Mouse (Mus musculus): ENCODE measurements around the gene Slc38a2.

Gene Slc38a2

DNA sequence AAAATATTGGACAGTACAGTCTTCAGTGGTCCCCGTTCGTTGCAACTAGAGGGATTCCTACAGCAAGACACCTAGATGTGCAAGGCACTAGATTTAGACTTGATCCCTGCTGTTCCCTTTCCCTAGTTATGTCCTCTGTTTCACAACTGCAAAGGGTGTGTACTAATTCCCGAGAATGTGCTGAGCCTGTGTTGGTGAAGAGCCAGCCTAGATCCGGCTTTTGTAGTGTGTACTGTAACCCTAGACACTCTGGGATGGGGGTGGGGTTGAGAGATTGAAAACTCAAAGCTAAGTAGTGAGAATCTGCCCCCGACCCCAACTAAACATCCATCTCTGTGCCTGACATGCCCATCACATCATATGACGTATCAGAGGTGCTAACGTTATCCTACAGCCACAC is 18.9 kb upstream of the Slc38a2 start:
- DNase-seq (ENCODE audit: low spot score): no peak

- no peak for DNase-seq (ENCODE audit: low spot score)
Observed at GRCm38 (mm10) chr15:96717181-96717580, 17.7 kb upstream of the Slc38a2 start.

DNA sequence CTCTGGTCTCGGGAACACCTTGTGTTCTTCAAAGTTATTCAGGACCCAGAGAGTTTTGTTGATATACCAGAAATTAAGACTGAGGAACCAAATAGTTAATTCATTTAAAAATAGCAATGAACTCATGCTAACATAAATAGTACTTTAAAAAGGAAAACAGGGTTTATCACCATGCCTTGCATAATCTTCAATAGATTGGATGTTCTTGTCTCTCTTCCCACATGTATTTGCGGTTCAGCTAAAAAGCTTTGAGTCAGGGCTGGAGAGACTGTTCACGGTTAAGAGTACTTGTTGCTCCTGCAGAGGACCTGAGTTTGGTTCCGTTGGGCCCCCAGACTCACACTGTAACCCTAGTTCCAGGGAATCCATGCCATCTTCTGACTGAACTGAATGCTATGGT is 16.8 kb upstream of the Slc38a2 start:
- DNase-seq (ENCODE audit: low spot score): no peak

DNA sequence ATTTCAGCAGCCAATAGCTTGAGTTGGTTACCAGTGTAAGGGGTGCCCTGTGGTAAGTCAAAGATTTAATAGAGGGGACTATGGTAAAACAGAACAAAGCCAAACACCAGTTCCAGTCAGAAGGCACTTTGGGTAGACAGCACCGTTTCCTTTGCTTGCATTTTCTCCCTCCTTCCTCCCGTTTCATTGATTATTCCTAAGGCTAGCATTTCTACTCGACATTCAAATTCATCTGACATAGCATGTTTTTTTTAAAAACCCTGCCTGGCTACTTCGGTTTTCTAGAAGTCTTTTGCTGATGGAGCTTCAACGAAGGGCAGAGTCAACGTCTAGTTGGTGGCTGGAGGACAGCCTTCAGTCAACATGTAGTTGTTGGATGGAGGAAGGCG is 16.2 kb upstream of the Slc38a2 start:
- DNase-seq (ENCODE audit: low spot score): no peak

GRCm38 (mm10) chr15:96715079-96715691 is 15.7 kb upstream of the Slc38a2 start:
- no peak for DNase-seq (ENCODE audit: low spot score)

- no peak for DNase-seq (ENCODE audit: low spot score)
Observed at GRCm38 (mm10) chr15:96714676-96715016, 15.1 kb upstream of the Slc38a2 start.

DNA sequence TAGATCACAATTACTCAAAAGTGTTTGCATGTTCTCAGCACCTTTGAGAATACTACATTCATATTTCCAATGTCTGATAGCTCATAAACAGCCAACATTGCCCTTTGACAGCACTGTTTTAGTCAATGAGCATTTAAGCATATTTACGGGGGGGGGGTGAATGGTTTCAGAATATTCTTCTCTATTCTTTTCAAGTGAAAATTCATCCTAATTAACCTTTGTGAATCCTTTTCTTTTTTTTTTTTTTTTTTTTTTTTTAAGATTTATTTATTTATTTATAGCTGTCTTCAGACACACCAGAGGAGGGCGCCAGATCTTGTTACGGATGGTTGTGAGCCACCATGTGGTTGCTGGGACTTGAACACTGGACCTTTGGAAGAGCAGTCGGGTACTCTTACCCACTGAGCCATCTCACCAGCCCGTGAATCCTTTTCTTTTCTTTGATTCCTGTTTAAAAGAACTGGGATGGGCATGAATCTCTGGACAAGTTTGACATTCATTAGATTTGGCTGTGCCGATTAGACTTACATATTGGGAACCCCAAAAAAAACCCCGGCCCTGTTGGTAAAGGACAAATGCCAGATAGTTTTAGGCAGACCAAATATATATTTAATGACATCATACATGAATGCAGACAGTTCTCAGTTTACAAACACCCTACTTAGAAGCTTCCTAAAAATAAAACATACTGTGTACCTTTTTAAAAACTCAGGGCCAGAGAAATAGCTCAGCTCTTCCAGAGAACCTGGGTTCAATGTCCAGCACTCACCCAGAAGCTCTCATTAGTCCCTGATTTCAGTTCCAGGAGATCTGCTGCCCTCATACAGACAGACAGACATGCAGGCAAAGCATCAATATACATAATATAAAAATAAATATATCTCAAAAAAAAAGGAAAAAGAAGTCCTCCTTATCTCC is 14.5 kb upstream of the Slc38a2 start:
- no peak for DNase-seq (ENCODE audit: low spot score)

DNA sequence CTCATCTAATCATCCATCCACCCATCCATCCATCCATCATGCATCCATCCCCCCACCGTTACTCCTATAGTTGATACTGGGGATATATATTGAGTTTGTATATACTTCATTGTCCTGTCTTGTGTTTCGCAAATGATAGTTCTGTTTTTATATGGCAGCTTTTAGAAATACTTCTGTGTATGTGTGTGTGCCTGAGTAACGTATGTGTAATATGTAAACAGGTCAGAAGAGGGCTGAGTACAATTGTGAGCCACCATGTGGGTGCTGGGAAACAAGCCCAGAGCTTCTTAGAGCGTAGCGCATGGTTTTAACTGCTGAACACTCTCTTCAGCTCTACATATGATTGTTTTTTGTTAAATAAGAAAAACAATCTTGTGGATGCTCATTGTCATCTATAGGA is 12.8 kb upstream of the Slc38a2 start:
- no peak for DNase-seq (ENCODE audit: low spot score)

DNA sequence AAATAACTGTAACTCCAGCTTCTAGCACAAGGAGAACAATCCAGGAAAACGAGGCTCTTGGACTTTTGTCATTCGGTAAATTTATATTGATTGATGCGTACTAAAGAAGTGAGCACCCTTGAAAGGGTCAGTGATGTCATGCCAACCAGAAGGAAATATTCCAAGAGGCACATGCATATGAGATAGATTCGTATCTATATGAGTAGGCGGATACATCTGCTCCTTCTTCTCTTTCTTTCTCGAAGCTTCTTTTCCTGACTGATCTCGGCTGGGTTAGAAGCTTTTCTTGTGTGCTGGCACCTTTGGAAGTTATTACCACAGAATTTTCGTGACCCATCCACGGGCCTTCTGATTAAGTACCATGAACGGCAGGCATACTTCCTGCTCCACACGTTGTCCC is 12.1 kb upstream of the Slc38a2 start:
- no peak for DNase-seq (ENCODE audit: low spot score)

GRCm38 (mm10) chr15:96710352-96711114 is 11.0 kb upstream of the Slc38a2 start:
- no peak for DNase-seq (ENCODE audit: low spot score)

- DNase-seq (ENCODE audit: low spot score): peak; percentile 99
Observed at GRCm38 (mm10) chr15:96709491-96710351, 10.2 kb upstream of the Slc38a2 start.

GRCm38 (mm10) chr15:96708976-96709490 is 9.5 kb upstream of the Slc38a2 start:
- no peak for DNase-seq (ENCODE audit: low spot score)

- no peak for DNase-seq (ENCODE audit: low spot score)
Observed at GRCm38 (mm10) chr15:96708428-96708827, 8.9 kb upstream of the Slc38a2 start.

- DNase-seq (ENCODE audit: low spot score): no peak
Observed at GRCm38 (mm10) chr15:96707936-96708335, 8.4 kb upstream of the Slc38a2 start.

GRCm38 (mm10) chr15:96702466-96703031 is 3.0 kb upstream of the Slc38a2 start:
- no peak for DNase-seq (ENCODE audit: low spot score)

GRCm38 (mm10) chr15:96700766-96701165 is 1.2 kb upstream of the Slc38a2 start:
- no peak for DNase-seq (ENCODE audit: low spot score)

- peak; percentile 88 for DNase-seq (ENCODE audit: low spot score)
Observed at GRCm38 (mm10) chr15:96698658-96699448, 677 bp downstream of the Slc38a2 start.

DNA sequence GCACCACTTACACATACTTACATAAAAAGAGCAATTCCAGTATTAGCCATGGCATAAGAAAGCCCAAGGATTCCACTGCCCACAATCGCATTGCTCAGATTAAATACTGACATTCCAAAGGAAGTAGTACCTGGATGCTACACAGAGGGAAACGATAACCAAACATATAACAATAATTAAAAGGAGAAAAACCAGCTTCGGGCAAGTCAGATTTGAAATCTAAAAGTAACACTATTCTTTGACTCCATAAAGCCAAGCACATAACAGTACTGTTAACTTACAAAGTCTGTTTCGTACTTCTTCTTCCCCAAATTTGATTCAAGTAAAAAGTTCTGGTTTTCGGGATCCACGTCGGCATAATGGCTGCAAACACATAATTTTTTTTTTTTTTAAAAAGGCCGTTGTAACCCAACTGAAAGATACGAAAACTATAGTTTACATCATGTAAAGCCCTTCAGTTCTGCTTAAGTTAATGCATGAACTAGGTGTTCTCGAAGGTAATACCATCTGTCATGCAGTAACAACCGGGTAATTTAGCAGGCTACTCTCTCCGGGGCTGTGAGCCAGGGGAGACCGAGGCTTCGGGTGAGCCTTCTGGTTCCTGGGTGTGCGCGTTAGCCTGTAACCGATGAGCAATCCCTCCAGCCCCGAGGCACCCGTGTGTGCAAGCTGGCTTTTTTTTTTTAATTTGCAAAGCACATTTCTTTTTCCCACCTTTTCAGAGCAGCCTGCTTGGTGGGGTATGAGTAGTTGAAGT is 1.5 kb downstream of the Slc38a2 start:
- no peak for DNase-seq (ENCODE audit: low spot score)

DNA sequence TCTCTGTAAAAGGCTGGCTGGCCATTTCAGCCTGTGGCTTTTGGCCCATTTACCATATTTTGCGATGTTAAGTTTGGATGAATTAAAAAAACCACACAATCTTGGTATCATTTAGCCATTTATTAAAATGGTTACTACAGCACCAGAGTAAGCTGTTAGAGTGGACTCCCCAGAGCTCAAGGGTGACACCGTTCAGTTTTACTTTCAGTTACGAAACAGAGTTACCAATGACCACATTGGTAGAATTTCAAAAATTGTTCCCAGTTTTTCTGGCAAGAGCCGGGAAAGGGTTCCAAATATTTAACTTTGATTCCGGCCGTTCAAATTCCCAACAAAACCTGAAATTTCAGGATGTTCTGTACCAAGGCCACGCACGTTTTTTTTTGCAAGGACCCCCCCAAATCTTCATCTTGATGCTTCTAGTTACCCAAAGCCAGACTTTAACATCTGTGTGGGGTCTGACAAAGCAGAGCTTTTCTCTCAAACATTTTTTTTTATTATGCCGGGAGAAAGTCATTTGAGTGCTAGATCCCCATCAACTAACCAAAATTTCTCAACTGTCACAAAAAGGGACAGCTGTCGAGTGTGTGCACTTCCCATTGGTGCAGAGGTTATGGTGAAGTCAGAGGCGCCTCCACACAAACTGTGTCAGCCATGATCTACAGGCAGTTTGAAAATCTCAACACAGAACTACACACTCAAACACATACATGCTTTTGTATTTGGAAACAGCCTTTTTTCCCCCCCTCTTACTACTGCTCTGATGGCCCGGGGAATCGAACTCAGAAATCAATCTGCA is 2.8 kb downstream of the Slc38a2 start:
- no peak for DNase-seq (ENCODE audit: low spot score)

Data from ovary, postnatal 36 days (tissue).